Mouse (Mus musculus) liver, embryonic 16.5 days (tissue): ENCODE data around the gene Ptgis. TPM values are rescaled to one million over a fixed set of nuclear protein-coding genes. Genes with fewer than 3 reads are reported as not detected.

ENCODE experiments used
- ATAC-seq: fragments of 200-750 bp; cut with Nextera tagmentation; 2 replicates; pipeline ENCODE4 v1.8.0; 2017; ENCODE audit warnings: low read depth, mild to moderate bottlenecking, moderate number of reproducible peaks, moderate library complexity
- H3K27ac ChIP-seq: fragments of 300-500 bp; sonication (generic); 2 replicates; pipeline ENCODE4 v1.5.1; 2014; ENCODE audit warnings: mild to moderate bottlenecking, low read length
- H3K27me3 ChIP-seq: fragments of 300-500 bp; sonication (generic); 2 replicates; pipeline ENCODE4 v1.6.1; 2014; ENCODE audit warnings: low read depth, low read length, mixed read lengths; ENCODE audit not compliant: control insufficient read depth, insufficient read depth
- H3K36me3 ChIP-seq: fragments of 300-500 bp; sonication (generic); 2 replicates; pipeline ENCODE4 v1.6.1; 2014; ENCODE audit warnings: mild to moderate bottlenecking; ENCODE audit not compliant: control insufficient read depth, insufficient read depth
- H3K4me1 ChIP-seq: fragments of 300-500 bp; sonication (generic); 2 replicates; pipeline ENCODE4 v1.6.1; 2014; ENCODE audit warnings: low read depth, low read length, mixed read lengths; ENCODE audit not compliant: control insufficient read depth
- H3K4me2 ChIP-seq: fragments of 300-500 bp; sonication (generic); 2 replicates; pipeline ENCODE4 v1.6.1; 2014; ENCODE audit warnings: low read depth, low read length, mixed read lengths
- H3K4me3 ChIP-seq: fragments of 300-500 bp; sonication (generic); 2 replicates; pipeline ENCODE4 v1.5.1; 2014; ENCODE audit warnings: low read depth, mild to moderate bottlenecking, low read length
- H3K9ac ChIP-seq: fragments of 300-500 bp; sonication (generic); 2 replicates; pipeline ENCODE4 v1.6.1; 2014; ENCODE audit warnings: low read depth, low read length
- H3K9me3 ChIP-seq: fragments of 300-500 bp; sonication (generic); replicated peaks from 2 replicates; pipeline ENCODE4 v1.6.1; 2016; ENCODE audit warnings: low read length; ENCODE audit not compliant: control insufficient read depth
- WGBS: fragments of 180-500 bp; shearing (Covaris S2); extraction: QIAGEN DNeasy Blood & Tissue Kit; methylation state at CpG from one replicate; pipeline ENCODE4 v1.1.7; 2014; ENCODE audit not compliant: insufficient replicate concordance; 5-methylcytosine and 5-hydroxymethylcytosine counted together
- polyA plus RNA-seq: library from polyadenylated mRNA; unstranded; fragments of >200 nt; fragmentation: Nextera tagmentation; extraction: Ambion mirVana; gene quantifications from 2 replicates; pipeline ENCODE4 v1.2.1, GENCODE M21; 2015

Ptgis gene
- polyA plus RNA-seq, 1 experiment from 2014 or later: 1.2 TPM

- 63% methylated on average over 10 of the region's 10 CpGs for WGBS
Observed at GRCm38 (mm10) chr2:167274713-167275465, 34.5 kb upstream of the Ptgis start.

GRCm38 (mm10) chr2:167273206-167273740, 32.9 kb upstream of the Ptgis start:
- H3K36me3 ChIP-seq: no peaks in the 10 kb centered on the region
- no peaks in the 10 kb centered on the region for H3K27me3 ChIP-seq
- H3K4me3 ChIP-seq: no peak overlapping the region
- 62% methylated on average over 13 of the region's 13 CpGs for WGBS
- H3K4me1 ChIP-seq: no peaks in the 10 kb centered on the region
- H3K9ac ChIP-seq: no peak overlapping the region
- no peak overlapping the region for H3K27ac ChIP-seq
- no peak overlapping the region for H3K4me2 ChIP-seq
- H3K9me3 ChIP-seq: no peaks in the 10 kb centered on the region
- ATAC-seq: no peak

More at GRCm38 (mm10) chr2:167274713-167275465, 34.5 kb upstream of the Ptgis start:
- ATAC-seq: no peak
- Histone ChIP-seq H3K4me1 (no peaks in the 10 kb centered on the region), H3K27me3 (no peaks in the 10 kb centered on the region), H3K9me3 (no peaks in the 10 kb centered on the region), H3K9ac (no peak overlapping the region), H3K27ac (no peak overlapping the region), H3K36me3 (no peaks in the 10 kb centered on the region), H3K4me2 (no peak overlapping the region), H3K4me3 (no peak overlapping the region)

- Histone ChIP-seq H3K9ac (no peak overlapping the region), H3K36me3 (no peaks in the 10 kb centered on the region), H3K27ac (no peak overlapping the region), H3K4me1 (no peaks in the 10 kb centered on the region), H3K4me2 (no peak overlapping the region), H3K9me3 (no peaks in the 10 kb centered on the region), H3K27me3 (no peaks in the 10 kb centered on the region), H3K4me3 (no peak overlapping the region)
- no peak for ATAC-seq
- WGBS: 52% methylated on average over 3 of the region's 3 CpGs
Observed at GRCm38 (mm10) chr2:167272706-167273105, 32.3 kb upstream of the Ptgis start.

- ATAC-seq: no peak
- Histone ChIP-seq H3K27ac (no peak overlapping the region), H3K36me3 (no peaks in the 10 kb centered on the region), H3K9ac (no peak overlapping the region), H3K9me3 (no peaks in the 10 kb centered on the region), H3K27me3 (no peaks in the 10 kb centered on the region), H3K4me1 (no peaks in the 10 kb centered on the region), H3K4me3 (no peak overlapping the region), H3K4me2 (no peak overlapping the region)
- 49% methylated on average over 9 of the region's 9 CpGs for WGBS
Observed at GRCm38 (mm10) chr2:167271121-167271521, 30.7 kb upstream of the Ptgis start.

- H3K9me3 ChIP-seq: no peaks in the 10 kb centered on the region
- 59% methylated on average over 3 of the region's 3 CpGs for WGBS
- ATAC-seq: no peak
- H3K4me1 ChIP-seq: no peaks in the 10 kb centered on the region
- no peak overlapping the region for H3K4me3 ChIP-seq
- no peak overlapping the region for H3K4me2 ChIP-seq
- no peak overlapping the region for H3K9ac ChIP-seq
- no peaks in the 10 kb centered on the region for H3K27me3 ChIP-seq
- H3K36me3 ChIP-seq: no peaks in the 10 kb centered on the region
- H3K27ac ChIP-seq: no peak overlapping the region
Observed at GRCm38 (mm10) chr2:167270496-167270895, 30.1 kb upstream of the Ptgis start.

GRCm38 (mm10) chr2:167268721-167269120, 28.3 kb upstream of the Ptgis start:
- Histone ChIP-seq H3K4me1 (no peaks in the 10 kb centered on the region), H3K4me3 (no peak overlapping the region), H3K9ac (no peak overlapping the region), H3K27me3 (no peaks in the 10 kb centered on the region), H3K4me2 (no peak overlapping the region), H3K27ac (no peak overlapping the region), H3K36me3 (no peaks in the 10 kb centered on the region), H3K9me3 (no peaks in the 10 kb centered on the region)
- ATAC-seq: no peak
- 58% methylated on average over 1 of the region's 1 CpGs for WGBS

- no peaks in the 10 kb centered on the region for H3K9me3 ChIP-seq
- H3K4me3 ChIP-seq: no peak overlapping the region
- no peak for ATAC-seq
- H3K9ac ChIP-seq: no peak overlapping the region
- no peaks in the 10 kb centered on the region for H3K36me3 ChIP-seq
- H3K4me1 ChIP-seq: no peaks in the 10 kb centered on the region
- WGBS: 81% methylated on average over 8 of the region's 8 CpGs
- no peak overlapping the region for H3K27ac ChIP-seq
- no peaks in the 10 kb centered on the region for H3K27me3 ChIP-seq
- no peak overlapping the region for H3K4me2 ChIP-seq
Observed at GRCm38 (mm10) chr2:167268411-167268690, 27.9 kb upstream of the Ptgis start.

GRCm38 (mm10) chr2:167267531-167268410, 27.4 kb upstream of the Ptgis start:
- no peak overlapping the region for H3K4me2 ChIP-seq
- H3K4me3 ChIP-seq: no peak overlapping the region
- no peaks in the 10 kb centered on the region for H3K27me3 ChIP-seq
- no peaks in the 10 kb centered on the region for H3K36me3 ChIP-seq
- H3K9me3 ChIP-seq: no peaks in the 10 kb centered on the region
- no peaks in the 10 kb centered on the region for H3K4me1 ChIP-seq
- 67% methylated on average over 14 of the region's 14 CpGs for WGBS
- H3K9ac ChIP-seq: no peak overlapping the region
- no peak overlapping the region for H3K27ac ChIP-seq
- no peak for ATAC-seq

GRCm38 (mm10) chr2:167266231-167266630, 25.8 kb upstream of the Ptgis start:
- no peak overlapping the region for H3K9ac ChIP-seq
- H3K27ac ChIP-seq: no peak overlapping the region
- 70% methylated on average over 10 of the region's 10 CpGs for WGBS
- no peaks in the 10 kb centered on the region for H3K9me3 ChIP-seq
- H3K4me3 ChIP-seq: no peak overlapping the region
- no peak overlapping the region for H3K4me2 ChIP-seq
- no peaks in the 10 kb centered on the region for H3K36me3 ChIP-seq
- H3K4me1 ChIP-seq: no peaks in the 10 kb centered on the region
- ATAC-seq: no peak
- no peaks in the 10 kb centered on the region for H3K27me3 ChIP-seq
